Mouse (Mus musculus) erythroblast, embryonic 14.5 days (primary cell): ENCODE data around the gene 4930438A08Rik. TPM values are rescaled to one million over a fixed set of nuclear protein-coding genes. Genes with fewer than 3 reads are reported as not detected.

ENCODE experiments used
- H3K27me3 ChIP-seq: 2 replicates; pipeline ENCODE4 v1.6.1; 2012; ENCODE audit warnings: inconsistent platforms; ENCODE audit not compliant: control insufficient read depth
- H3K36me3 ChIP-seq: 2 replicates; pipeline ENCODE4 v1.6.1; 2012; ENCODE audit warnings: mild to moderate bottlenecking, inconsistent platforms; ENCODE audit not compliant: control insufficient read depth
- H3K4me1 ChIP-seq: 2 replicates; pipeline ENCODE4 v1.6.1; 2012; ENCODE audit warnings: inconsistent platforms; ENCODE audit not compliant: control insufficient read depth
- H3K4me3 ChIP-seq: replicated peaks from 2 replicates; pipeline ENCODE3; 2012; ENCODE audit warnings: moderate library complexity, mild to moderate bottlenecking, inconsistent platforms
- H3K9me3 ChIP-seq: 2 replicates; pipeline ENCODE4 v1.6.1; 2012; ENCODE audit warnings: low read length, inconsistent platforms, mixed read lengths; ENCODE audit not compliant: control insufficient read depth
- GATA1 ChIP-seq: IDR thresholded peaks from 2 replicates; pipeline ENCODE4 v1.6.1; 2012; ENCODE audit warnings: low read length, inconsistent platforms, mixed read lengths
- TAL1 ChIP-seq: IDR thresholded peaks from 3 replicates; pipeline ENCODE4 v1.6.1; 2012; ENCODE audit warnings: low read length, inconsistent platforms, mixed read lengths
- polyA plus RNA-seq: library from polyadenylated mRNA; stranded (reverse); fragments of >175 nt; gene quantifications from 2 replicates; pipeline ENCODE4 v1.2.3, GENCODE M21; 2012

Gene 4930438A08Rik
- polyA plus RNA-seq, 1 experiment = not detected

DNA sequence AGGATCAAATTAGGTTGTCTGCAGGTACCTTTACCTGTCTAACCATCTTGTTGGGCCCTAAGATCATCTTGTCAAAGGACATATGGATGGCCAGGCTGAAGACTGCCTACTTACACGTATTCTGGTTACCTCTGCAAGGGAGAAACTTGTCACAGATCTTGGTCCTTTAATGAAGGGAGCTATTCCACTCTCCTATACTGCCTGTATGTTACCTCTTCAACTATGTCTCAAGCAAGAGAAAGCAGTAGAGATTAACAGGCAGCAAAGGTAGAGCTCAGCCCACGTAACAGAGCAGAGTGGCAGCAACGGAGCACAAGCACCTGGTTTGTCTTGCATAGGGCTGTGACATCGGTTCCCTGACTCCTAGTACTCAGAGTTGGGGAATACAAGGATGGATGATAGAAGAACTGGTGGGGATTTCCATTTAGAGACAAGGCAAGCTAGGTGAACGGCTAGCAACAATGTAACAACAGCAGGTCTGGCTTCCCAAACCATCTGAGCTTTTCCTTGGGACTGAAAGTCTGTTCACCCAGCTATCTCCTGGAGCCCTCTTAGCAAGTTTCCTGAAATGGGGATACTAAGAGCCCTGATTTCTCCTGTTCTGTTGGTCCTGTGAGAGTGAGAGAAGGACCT lies 41.1 kb downstream of the 4930438A08Rik start:
- Histone ChIP-seq H3K27me3 (no peaks in the 10 kb centered on the region), H3K36me3 (peaks cover 99% of the 10 kb centered on the region), H3K9me3 (peaks cover 8% of the 10 kb centered on the region), H3K4me1 (peaks cover 16% of the 10 kb centered on the region), H3K4me3 (no peak overlapping the region)
- no peak for TF ChIP-seq TAL1
- no peak for TF ChIP-seq GATA1

DNA sequence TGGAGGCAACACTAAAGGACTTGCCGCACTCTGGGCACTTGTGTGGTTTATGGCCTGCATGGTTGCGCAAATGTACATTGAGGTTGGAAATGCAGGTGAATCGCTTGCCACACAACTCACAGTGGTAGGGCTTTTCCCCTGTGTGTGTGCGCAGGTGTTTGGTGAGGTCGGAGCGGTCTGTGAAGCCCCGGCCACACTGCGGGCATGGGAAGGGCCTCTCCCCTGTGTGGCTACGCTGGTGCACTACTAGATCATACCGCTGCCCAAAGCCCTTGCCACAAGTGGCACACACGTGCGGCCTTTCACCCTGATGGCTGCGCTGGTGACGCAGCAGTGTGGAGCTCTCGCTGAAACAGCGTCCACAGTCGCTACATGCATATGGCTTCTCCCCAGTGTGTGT lies 41.7 kb downstream of the 4930438A08Rik start:
- Histone ChIP-seq H3K4me3 (no peak overlapping the region), H3K4me1 (peaks cover 23% of the 10 kb centered on the region), H3K36me3 (peaks cover 99% of the 10 kb centered on the region), H3K9me3 (peaks cover 8% of the 10 kb centered on the region), H3K27me3 (no peaks in the 10 kb centered on the region)
- TF ChIP-seq GATA1 = no peak
- TF ChIP-seq TAL1 = no peak

DNA sequence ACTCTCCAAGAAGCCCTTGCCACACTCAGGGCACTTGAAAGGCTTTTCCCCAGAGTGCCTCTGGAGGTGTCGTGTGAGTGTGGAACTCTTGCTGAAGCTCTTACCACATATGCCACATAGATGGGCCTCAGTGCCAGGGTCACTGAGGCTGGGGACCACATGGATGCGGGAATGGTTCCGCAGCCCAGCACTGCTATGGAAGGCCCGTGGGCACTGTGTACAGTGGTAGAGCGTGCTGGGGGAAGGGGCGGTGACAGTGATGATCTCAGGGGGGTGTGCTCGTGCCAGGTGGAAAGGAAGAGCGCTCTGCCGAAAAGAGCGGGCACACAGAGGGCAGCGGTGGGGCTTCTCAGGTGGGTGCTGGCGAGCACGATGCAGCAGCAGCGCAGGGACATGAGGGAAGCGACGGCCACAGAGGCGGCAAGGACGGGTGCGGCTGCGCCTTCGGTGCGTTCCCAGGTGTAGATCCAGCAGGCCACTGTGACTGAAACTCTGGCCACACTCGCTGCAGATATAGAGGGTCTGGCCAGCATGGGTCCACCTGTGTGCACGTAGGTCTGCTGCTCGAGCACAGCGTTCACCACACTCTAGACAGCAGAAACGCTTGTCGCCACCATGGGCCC lies 42.3 kb downstream of the 4930438A08Rik start:
- TF ChIP-seq TAL1 (no peak), GATA1 (no peak)
- Histone ChIP-seq H3K4me3 (no peak overlapping the region), H3K36me3 (peaks cover 99% of the 10 kb centered on the region)

DNA sequence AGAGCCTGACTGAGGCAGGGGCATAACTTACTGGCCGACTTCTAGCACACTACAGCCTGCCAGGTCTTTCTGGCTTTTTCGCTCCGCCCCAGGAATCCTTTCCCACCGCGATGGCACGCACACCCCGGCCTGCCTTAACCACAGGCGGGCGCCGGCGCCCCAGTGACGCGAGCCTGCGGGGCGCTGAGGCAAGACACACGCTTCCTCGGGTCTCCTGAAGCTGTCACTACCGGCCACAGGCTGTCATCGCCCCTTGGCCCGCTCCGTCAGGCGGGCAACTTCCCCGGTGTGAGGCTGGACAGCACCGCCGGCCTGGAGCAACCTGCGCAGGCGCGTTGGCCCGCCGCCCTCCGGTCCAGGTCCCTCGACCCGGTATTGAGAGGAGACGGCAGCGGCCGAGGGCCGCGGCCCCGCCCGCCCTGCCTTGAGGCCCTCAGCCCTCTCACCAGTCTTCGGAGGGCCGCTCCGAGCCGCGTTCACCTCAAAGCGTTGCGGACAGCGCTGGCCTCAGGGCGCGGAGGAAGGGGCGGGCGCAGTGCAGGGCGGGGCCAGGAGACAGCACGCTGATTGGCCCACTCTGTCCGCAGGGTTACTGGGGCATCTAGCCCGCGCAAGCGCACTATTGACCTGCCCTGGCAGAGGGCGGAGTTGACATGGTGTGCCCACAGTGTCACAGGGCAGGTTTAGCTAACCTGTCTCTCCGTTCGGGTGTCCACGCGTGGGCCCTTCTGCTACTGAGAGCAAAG lies 48.4 kb downstream of the 4930438A08Rik start:
- H3K27me3 ChIP-seq = no peaks in the 10 kb centered on the region
- peak overlapping the region; percentile 65 for H3K4me3 ChIP-seq
- peaks cover 63% of the 10 kb centered on the region for H3K4me1 ChIP-seq
- peaks cover 4% of the 10 kb centered on the region; the same call in 1 of the 2 replicates for H3K9me3 ChIP-seq
- peaks cover 74% of the 10 kb centered on the region for H3K36me3 ChIP-seq
- TF ChIP-seq TAL1 = no peak
- TF ChIP-seq GATA1 = no peak

More for the DNA sequence above, 42.3 kb downstream of the 4930438A08Rik start:
- Histone ChIP-seq H3K27me3 (no peaks in the 10 kb centered on the region), H3K9me3 (peaks cover 8% of the 10 kb centered on the region), H3K4me1 (peaks cover 28% of the 10 kb centered on the region)

DNA sequence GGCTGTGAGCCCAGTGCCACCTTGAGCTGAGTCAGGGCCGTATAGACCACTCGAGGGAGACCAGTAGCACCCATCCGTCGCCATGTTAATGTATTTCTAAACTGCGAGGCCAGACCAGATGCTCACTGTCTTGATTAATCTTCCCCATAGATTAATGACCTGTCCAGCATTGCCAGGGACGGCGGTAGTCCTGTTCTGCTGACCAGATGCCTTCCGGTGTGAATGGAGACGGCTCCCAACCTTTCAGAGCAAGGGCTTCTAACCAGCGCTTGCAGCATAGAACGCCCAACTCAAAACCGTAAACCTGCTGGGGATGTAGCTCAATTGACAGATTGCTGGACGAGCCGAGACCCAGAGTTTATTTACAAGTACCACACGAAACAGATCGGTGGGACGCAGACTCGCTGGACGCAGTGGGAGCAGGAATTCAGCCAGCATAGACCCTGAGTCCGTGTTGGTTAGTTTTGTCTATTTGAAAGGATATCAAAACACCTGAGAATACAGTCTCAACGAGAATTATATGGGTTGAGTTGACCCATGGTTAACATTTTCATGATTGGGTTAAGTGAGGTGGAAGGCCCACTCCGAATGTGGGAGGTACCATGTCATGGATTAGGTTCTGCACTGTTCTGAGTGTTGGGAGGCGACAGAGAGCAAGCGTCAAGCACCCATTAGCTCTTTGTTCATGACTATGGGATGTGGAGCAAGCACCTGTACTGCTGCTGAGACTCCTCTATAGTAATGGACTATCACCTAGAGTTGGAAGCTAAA lies 49.2 kb downstream of the 4930438A08Rik start:
- TF ChIP-seq GATA1 = no peak
- TF ChIP-seq TAL1 = no peak
- Histone ChIP-seq H3K4me1 (peaks cover 70% of the 10 kb centered on the region), H3K9me3 (peaks cover 4% of the 10 kb centered on the region; the same call in 1 of the 2 replicates), H3K36me3 (peaks cover 74% of the 10 kb centered on the region), H3K27me3 (no peaks in the 10 kb centered on the region), H3K4me3 (peak overlapping the region; percentile 65)

DNA sequence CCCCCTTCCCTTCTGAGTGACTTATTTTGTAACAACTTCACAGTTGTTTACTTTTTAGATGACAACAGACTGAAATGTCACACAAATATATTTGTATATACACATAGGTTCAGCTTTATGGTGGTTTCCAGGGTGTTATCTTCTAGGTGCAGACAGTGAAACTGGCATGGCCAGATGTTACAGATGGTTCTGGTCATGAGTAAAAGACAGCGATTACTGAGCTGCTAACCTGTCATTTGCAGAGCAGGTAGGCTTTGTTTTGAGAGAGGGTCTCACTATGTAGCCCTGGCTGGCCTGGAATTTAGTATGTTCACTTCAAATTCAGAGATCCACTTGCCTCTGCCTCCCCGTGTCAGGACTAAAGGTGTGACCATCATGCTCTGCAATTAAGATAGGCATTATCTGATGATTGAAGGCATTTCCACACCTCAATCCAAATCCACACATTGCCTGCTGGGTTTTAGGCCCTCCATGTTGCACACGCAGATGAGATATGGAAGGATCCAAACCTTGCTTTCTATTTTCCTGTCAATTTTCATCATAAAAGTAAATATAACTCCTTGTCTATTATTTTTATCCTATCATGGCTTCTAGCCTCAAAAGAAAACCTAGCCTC lies 50.1 kb downstream of the 4930438A08Rik start:
- H3K9me3 ChIP-seq = peaks cover 4% of the 10 kb centered on the region; the same call in 1 of the 2 replicates
- peaks cover 78% of the 10 kb centered on the region for H3K4me1 ChIP-seq
- TF ChIP-seq TAL1 (peak; percentile 67), GATA1 (peak; percentile 27; the same call in 1 of the 2 replicates)
- H3K4me3 ChIP-seq = peak overlapping the region; percentile 44
- H3K27me3 ChIP-seq = no peaks in the 10 kb centered on the region
- peaks cover 69% of the 10 kb centered on the region for H3K36me3 ChIP-seq

DNA sequence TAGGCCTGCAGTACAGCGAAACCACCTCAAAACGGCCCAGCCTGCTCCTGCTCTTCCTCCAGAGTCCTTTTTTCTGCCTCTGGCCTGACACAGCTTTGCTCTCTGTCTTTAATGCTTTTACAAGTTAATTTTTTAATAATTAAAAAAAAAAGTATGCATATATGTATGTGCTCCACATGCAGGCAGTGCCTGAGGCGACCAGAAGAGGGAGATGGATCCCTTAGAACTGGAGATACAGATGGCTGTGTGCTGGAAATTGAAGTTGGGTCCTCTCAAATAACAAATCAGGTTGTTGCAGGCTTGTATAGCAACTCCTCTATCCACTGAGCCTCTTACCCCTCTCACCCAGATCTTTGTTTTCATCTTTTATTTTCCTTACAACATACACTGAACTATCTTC lies 52.2 kb downstream of the 4930438A08Rik start:
- Histone ChIP-seq H3K4me3 (no peak overlapping the region), H3K4me1 (peaks cover 71% of the 10 kb centered on the region)
- no peak for TF ChIP-seq GATA1
- no peak for TF ChIP-seq TAL1

DNA sequence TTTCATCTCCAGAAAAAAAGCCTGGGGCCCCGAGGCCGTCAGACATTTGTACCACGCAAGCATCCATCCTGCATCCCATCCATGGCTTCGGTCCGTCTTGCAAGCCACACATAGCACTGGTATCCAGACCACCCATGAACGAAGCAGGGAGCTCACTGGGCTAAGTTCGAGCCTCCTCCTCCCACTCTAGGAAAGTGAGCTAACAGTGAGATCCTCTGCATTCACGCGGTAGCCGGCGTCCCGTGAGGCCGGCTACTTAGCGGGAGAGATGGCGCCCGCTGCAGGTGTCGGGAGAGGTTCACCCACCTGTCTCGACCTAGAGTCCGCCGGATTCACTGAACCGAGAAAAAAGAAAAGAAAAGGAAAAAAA lies 55.3 kb downstream of the 4930438A08Rik start:
- H3K4me1 ChIP-seq = peaks cover 77% of the 10 kb centered on the region
- H3K27me3 ChIP-seq = no peaks in the 10 kb centered on the region
- H3K4me3 ChIP-seq = peak overlapping the region; percentile 68
- H3K36me3 ChIP-seq = peaks cover 78% of the 10 kb centered on the region
- TF ChIP-seq GATA1 (no peak), TAL1 (no peak)
- peaks cover 4% of the 10 kb centered on the region; the same call in 1 of the 2 replicates for H3K9me3 ChIP-seq

More for the DNA sequence above, 52.2 kb downstream of the 4930438A08Rik start:
- Histone ChIP-seq H3K27me3 (no peaks in the 10 kb centered on the region), H3K36me3 (peaks cover 56% of the 10 kb centered on the region), H3K9me3 (peaks cover 4% of the 10 kb centered on the region; the same call in 1 of the 2 replicates)
